Mouse (Mus musculus): ENCODE measurements around the gene Dapl1. TPM values are rescaled to one million over a fixed set of nuclear protein-coding genes. Genes with fewer than 3 reads are reported as not detected.

Dapl1 gene
- polyA plus RNA-seq, 1 experiment from 2014 or later: not detected

DNA sequence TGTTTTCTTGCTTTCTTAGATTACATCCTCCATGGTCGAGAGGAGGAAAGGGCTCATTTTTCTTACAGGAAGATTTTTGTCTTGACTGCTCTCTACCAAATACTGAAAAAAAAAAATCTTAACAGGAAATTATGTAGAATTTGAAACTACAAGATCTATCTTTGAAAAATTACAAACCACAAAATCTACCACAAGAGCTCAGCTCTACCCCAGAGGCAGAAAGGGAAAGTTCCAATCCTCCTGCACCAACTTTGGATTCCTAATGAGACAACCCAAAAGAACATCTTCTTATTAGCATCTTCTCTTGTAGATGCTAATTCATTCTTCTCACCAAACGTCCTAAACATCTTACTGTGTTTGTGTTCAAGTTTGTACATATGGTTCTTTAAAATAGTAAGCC is 3.8 kb downstream of the Dapl1 start:
- ATAC-seq (ENCODE audit: low read depth): no peak
- Histone ChIP-seq H3K4me2 (ENCODE audit: low read depth, low read length) (no peak overlapping the region), H3K36me3 (ENCODE audit: control insufficient read depth, insufficient read depth) (no peaks in the 10 kb centered on the region), H3K4me1 (ENCODE audit: control insufficient read depth, low read depth, low read length) (no peaks in the 10 kb centered on the region), H3K4me3 (ENCODE audit: low read depth, low read length) (no peak overlapping the region), H3K27me3 (ENCODE audit: control insufficient read depth, insufficient read depth, low read depth, low read length) (no peaks in the 10 kb centered on the region), H3K9me3 (replicated peaks; ENCODE audit: control insufficient read depth, low read length) (no peaks in the 10 kb centered on the region), H3K27ac (ENCODE audit: low read length) (no peak overlapping the region), H3K9ac (ENCODE audit: low read depth, low read length) (no peak overlapping the region)
- WGBS (ENCODE audit: insufficient replicate concordance): 27% methylated on average over 2 of the region's 2 CpGs

- ATAC-seq (ENCODE audit: low read depth): no peak
- Histone ChIP-seq H3K27ac (ENCODE audit: low read length) (no peak overlapping the region), H3K9ac (ENCODE audit: low read depth, low read length) (no peak overlapping the region), H3K36me3 (ENCODE audit: control insufficient read depth, insufficient read depth) (no peaks in the 10 kb centered on the region), H3K4me2 (ENCODE audit: low read depth, low read length) (no peak overlapping the region), H3K4me1 (ENCODE audit: control insufficient read depth, low read depth, low read length) (no peaks in the 10 kb centered on the region), H3K27me3 (ENCODE audit: control insufficient read depth, insufficient read depth, low read depth, low read length) (no peaks in the 10 kb centered on the region), H3K4me3 (ENCODE audit: low read depth, low read length) (no peak overlapping the region), H3K9me3 (replicated peaks; ENCODE audit: control insufficient read depth, low read length) (no peaks in the 10 kb centered on the region)
- WGBS (ENCODE audit: insufficient replicate concordance): 51% methylated on average over 7 of the region's 7 CpGs
Observed at GRCm38 (mm10) chr2:59490353-59490752, 5.9 kb downstream of the Dapl1 start.

DNA sequence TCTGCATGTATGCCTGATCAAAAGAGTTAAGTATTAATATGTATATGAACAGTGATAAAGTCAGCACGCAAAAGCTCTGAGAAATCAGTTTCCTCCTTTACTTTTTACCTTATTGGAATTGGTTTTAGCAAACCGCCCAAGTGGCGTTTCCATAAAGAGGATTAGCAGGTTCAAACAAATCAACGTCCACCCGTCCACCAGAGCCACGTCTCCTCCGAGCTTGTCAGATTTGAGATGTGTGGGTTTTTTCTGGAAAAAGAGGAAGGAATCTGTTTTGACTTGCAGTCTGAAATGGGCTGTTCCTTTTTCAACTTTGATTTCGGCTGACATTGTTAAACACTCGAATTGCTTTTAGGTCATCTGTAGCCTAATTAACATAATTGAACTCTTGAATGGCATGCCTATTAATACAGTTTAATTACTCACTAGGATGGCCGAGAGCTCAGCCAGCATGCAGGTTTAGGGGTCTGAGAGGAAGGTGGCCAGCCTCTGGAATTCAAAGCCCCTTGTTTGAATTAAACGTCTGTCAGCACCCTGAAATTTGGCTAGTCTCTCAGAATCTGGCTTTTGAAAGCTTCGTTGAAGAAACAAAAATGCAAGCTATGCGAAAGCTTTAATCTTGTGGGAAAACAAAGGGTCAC is 9.1 kb downstream of the Dapl1 start:
- Histone ChIP-seq H3K4me2 (ENCODE audit: low read depth, low read length) (no peak overlapping the region), H3K9me3 (replicated peaks; ENCODE audit: control insufficient read depth, low read length) (no peaks in the 10 kb centered on the region), H3K9ac (ENCODE audit: low read depth, low read length) (no peak overlapping the region), H3K4me3 (ENCODE audit: low read depth, low read length) (no peak overlapping the region), H3K27me3 (ENCODE audit: control insufficient read depth, insufficient read depth, low read depth, low read length) (no peaks in the 10 kb centered on the region), H3K27ac (ENCODE audit: low read length) (no peak overlapping the region), H3K36me3 (ENCODE audit: control insufficient read depth, insufficient read depth) (no peaks in the 10 kb centered on the region), H3K4me1 (ENCODE audit: control insufficient read depth, low read depth, low read length) (no peaks in the 10 kb centered on the region)
- ATAC-seq (ENCODE audit: low read depth): no peak
- 24% methylated on average over 13 of the region's 13 CpGs for WGBS (ENCODE audit: insufficient replicate concordance)

GRCm38 (mm10) chr2:59499146-59499545 is 14.7 kb downstream of the Dapl1 start:
- no peak for ATAC-seq (ENCODE audit: low read depth)
- H3K4me1 ChIP-seq (ENCODE audit: control insufficient read depth, low read depth, low read length): no peaks in the 10 kb centered on the region
- no peak overlapping the region for H3K9ac ChIP-seq (ENCODE audit: low read depth, low read length)
- H3K27me3 ChIP-seq (ENCODE audit: control insufficient read depth, insufficient read depth, low read depth, low read length): no peaks in the 10 kb centered on the region
- no peaks in the 10 kb centered on the region for H3K36me3 ChIP-seq (ENCODE audit: control insufficient read depth, insufficient read depth)
- no peak overlapping the region for H3K27ac ChIP-seq (ENCODE audit: low read length)
- 82% methylated on average over 8 of the region's 8 CpGs for WGBS (ENCODE audit: insufficient replicate concordance)
- no peak overlapping the region for H3K4me2 ChIP-seq (ENCODE audit: low read depth, low read length)
- no peaks in the 10 kb centered on the region for H3K9me3 ChIP-seq (replicated peaks; ENCODE audit: control insufficient read depth, low read length)
- no peak overlapping the region for H3K4me3 ChIP-seq (ENCODE audit: low read depth, low read length)

GRCm38 (mm10) chr2:59499717-59500116 is 15.3 kb downstream of the Dapl1 start:
- Histone ChIP-seq H3K27me3 (ENCODE audit: control insufficient read depth, insufficient read depth, low read depth, low read length) (no peaks in the 10 kb centered on the region), H3K4me1 (ENCODE audit: control insufficient read depth, low read depth, low read length) (no peaks in the 10 kb centered on the region), H3K4me2 (ENCODE audit: low read depth, low read length) (no peak overlapping the region), H3K4me3 (ENCODE audit: low read depth, low read length) (no peak overlapping the region), H3K36me3 (ENCODE audit: control insufficient read depth, insufficient read depth) (no peaks in the 10 kb centered on the region), H3K27ac (ENCODE audit: low read length) (no peak overlapping the region), H3K9me3 (replicated peaks; ENCODE audit: control insufficient read depth, low read length) (no peaks in the 10 kb centered on the region), H3K9ac (ENCODE audit: low read depth, low read length) (no peak overlapping the region)
- ATAC-seq (ENCODE audit: low read depth): no peak
- WGBS (ENCODE audit: insufficient replicate concordance): 76% methylated on average over 2 of the region's 2 CpGs

- Histone ChIP-seq H3K4me2 (ENCODE audit: low read depth, low read length) (no peak overlapping the region), H3K4me3 (ENCODE audit: low read depth, low read length) (no peak overlapping the region), H3K4me1 (ENCODE audit: control insufficient read depth, low read depth, low read length) (no peaks in the 10 kb centered on the region), H3K27ac (ENCODE audit: low read length) (no peak overlapping the region), H3K36me3 (ENCODE audit: control insufficient read depth, insufficient read depth) (no peaks in the 10 kb centered on the region), H3K9me3 (replicated peaks; ENCODE audit: control insufficient read depth, low read length) (no peaks in the 10 kb centered on the region), H3K9ac (ENCODE audit: low read depth, low read length) (no peak overlapping the region), H3K27me3 (ENCODE audit: control insufficient read depth, insufficient read depth, low read depth, low read length) (no peaks in the 10 kb centered on the region)
- no peak for ATAC-seq (ENCODE audit: low read depth)
- 59% methylated on average over 4 of the region's 4 CpGs for WGBS (ENCODE audit: insufficient replicate concordance)
Observed at GRCm38 (mm10) chr2:59509061-59509460, 24.6 kb downstream of the Dapl1 start.

DNA sequence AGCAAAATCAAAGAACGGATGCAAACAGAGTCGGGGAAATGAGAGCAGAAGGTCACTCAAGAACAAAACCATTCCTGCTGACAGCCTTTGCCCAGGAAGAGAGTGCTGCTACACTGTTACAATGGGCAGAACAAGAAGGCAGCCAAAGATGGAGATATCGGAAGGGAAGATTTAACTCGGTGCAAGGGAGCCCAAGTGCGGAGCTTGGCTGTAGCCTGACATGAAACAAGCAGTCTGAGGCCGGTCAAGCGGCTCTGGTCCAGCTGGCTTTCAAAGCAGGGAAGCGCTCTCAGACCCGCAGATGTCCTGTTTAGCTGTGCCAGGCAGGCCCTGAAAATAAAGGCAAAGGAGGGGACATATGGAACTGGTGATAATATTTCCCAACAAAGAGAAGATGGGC is 26.0 kb downstream of the Dapl1 start:
- WGBS (ENCODE audit: insufficient replicate concordance): 60% methylated on average over 9 of the region's 9 CpGs
- Histone ChIP-seq H3K27me3 (ENCODE audit: control insufficient read depth, insufficient read depth, low read depth, low read length) (no peaks in the 10 kb centered on the region), H3K4me2 (ENCODE audit: low read depth, low read length) (no peak overlapping the region), H3K27ac (ENCODE audit: low read length) (no peak overlapping the region), H3K9ac (ENCODE audit: low read depth, low read length) (no peak overlapping the region), H3K4me3 (ENCODE audit: low read depth, low read length) (no peak overlapping the region), H3K4me1 (ENCODE audit: control insufficient read depth, low read depth, low read length) (no peaks in the 10 kb centered on the region), H3K36me3 (ENCODE audit: control insufficient read depth, insufficient read depth) (no peaks in the 10 kb centered on the region), H3K9me3 (replicated peaks; ENCODE audit: control insufficient read depth, low read length) (no peaks in the 10 kb centered on the region)
- ATAC-seq (ENCODE audit: low read depth): no peak

- Histone ChIP-seq H3K4me2 (ENCODE audit: low read depth, low read length) (no peak overlapping the region), H3K27ac (ENCODE audit: low read length) (no peak overlapping the region), H3K9ac (ENCODE audit: low read depth, low read length) (no peak overlapping the region), H3K4me1 (ENCODE audit: control insufficient read depth, low read depth, low read length) (no peaks in the 10 kb centered on the region), H3K9me3 (replicated peaks; ENCODE audit: control insufficient read depth, low read length) (no peaks in the 10 kb centered on the region), H3K27me3 (ENCODE audit: control insufficient read depth, insufficient read depth, low read depth, low read length) (no peaks in the 10 kb centered on the region), H3K36me3 (ENCODE audit: control insufficient read depth, insufficient read depth) (no peaks in the 10 kb centered on the region), H3K4me3 (ENCODE audit: low read depth, low read length) (no peak overlapping the region)
- 47% methylated on average over 6 of the region's 6 CpGs for WGBS (ENCODE audit: insufficient replicate concordance)
- no peak for ATAC-seq (ENCODE audit: low read depth)
Observed at GRCm38 (mm10) chr2:59510882-59511281, 26.4 kb downstream of the Dapl1 start.

- no peak overlapping the region for H3K27ac ChIP-seq (ENCODE audit: low read length)
- no peak for ATAC-seq (ENCODE audit: low read depth)
- no peaks in the 10 kb centered on the region for H3K9me3 ChIP-seq (replicated peaks; ENCODE audit: control insufficient read depth, low read length)
- H3K4me1 ChIP-seq (ENCODE audit: control insufficient read depth, low read depth, low read length): no peaks in the 10 kb centered on the region
- 74% methylated on average over 10 of the region's 10 CpGs for WGBS (ENCODE audit: insufficient replicate concordance)
- no peak overlapping the region for H3K9ac ChIP-seq (ENCODE audit: low read depth, low read length)
- H3K36me3 ChIP-seq (ENCODE audit: control insufficient read depth, insufficient read depth): no peaks in the 10 kb centered on the region
- no peak overlapping the region for H3K4me2 ChIP-seq (ENCODE audit: low read depth, low read length)
- no peak overlapping the region for H3K4me3 ChIP-seq (ENCODE audit: low read depth, low read length)
- H3K27me3 ChIP-seq (ENCODE audit: control insufficient read depth, insufficient read depth, low read depth, low read length): no peaks in the 10 kb centered on the region
Observed at GRCm38 (mm10) chr2:59520663-59521062, 36.2 kb downstream of the Dapl1 start.
